Mouse (Mus musculus) T-helper 2 cell (primary cell): Measurements from ENCODE around the gene Gnmt.

Experiments
- in situ Hi-C: fragments of 300-600 bp; cut with MboI, MseI; formaldehyde crosslinking; loops from one replicate; pipeline ENCODE4 v1.15.1; 2025; ENCODE audit warnings: high pct_unique_total_duplicates

Gnmt gene

GRCm38 (mm10) chr17:46742986-46743385, 14.0 kb upstream of the Gnmt start:
- in situ Hi-C loops = no loop called here

- in situ Hi-C loops = no loop called here
These were observed 12.3 kb upstream of the Gnmt start for GRCm38 (mm10) chr17:46741305-46741704.

GRCm38 (mm10) chr17:46736160-46736559, 7.2 kb upstream of the Gnmt start:
- in situ Hi-C loops = no loop called here

- in situ Hi-C loops = no loop called here
These were observed 6.3 kb upstream of the Gnmt start for GRCm38 (mm10) chr17:46735287-46735686.

- in situ Hi-C loops = no loop called here
These were observed 5.1 kb upstream of the Gnmt start for GRCm38 (mm10) chr17:46734055-46734454.

- in situ Hi-C loops = no loop called here
These were observed 472 bp downstream of the Gnmt start for GRCm38 (mm10) chr17:46728496-46728895.

- in situ Hi-C loops = no loop called here
These were observed 947 bp downstream of the Gnmt start for GRCm38 (mm10) chr17:46728021-46728420.

- in situ Hi-C loops = no loop called here
These were observed 1.7 kb downstream of the Gnmt start for GRCm38 (mm10) chr17:46727271-46727670.

- in situ Hi-C loops = no loop called here
These were observed 3.0 kb downstream of the Gnmt start for GRCm38 (mm10) chr17:46725731-46726645.

GRCm38 (mm10) chr17:46725273-46725672, 3.7 kb downstream of the Gnmt start:
- in situ Hi-C loops = no loop called here

GRCm38 (mm10) chr17:46724477-46725084, 4.4 kb downstream of the Gnmt start:
- in situ Hi-C loops = no loop called here

GRCm38 (mm10) chr17:46721077-46721476, 7.9 kb downstream of the Gnmt start:
- in situ Hi-C loops = no loop called here

GRCm38 (mm10) chr17:46714756-46715481, 14.0 kb downstream of the Gnmt start:
- in situ Hi-C loops = loop anchor here (10.0 kb wide), 1 partner anchor 70 kb away; the partner anchor contains the start of genes Klc4 and Mrpl2

GRCm38 (mm10) chr17:46713849-46714248, 15.1 kb downstream of the Gnmt start:
- in situ Hi-C loops = loop anchor here (10.0 kb wide), 1 partner anchor 69 kb away; the partner anchor contains the start of genes Klc4 and Mrpl2

GRCm38 (mm10) chr17:46712442-46712841, 16.5 kb downstream of the Gnmt start:
- in situ Hi-C loops = loop anchor here (10.0 kb wide), 1 partner anchor 68 kb away; the partner anchor contains the start of genes Klc4 and Mrpl2

- in situ Hi-C loops = loop anchor here (10.0 kb wide), 1 partner anchor 67 kb away; the partner anchor contains the start of genes Klc4 and Mrpl2
These were observed 17.2 kb downstream of the Gnmt start for GRCm38 (mm10) chr17:46711612-46712271.

GRCm38 (mm10) chr17:46710959-46711597, 17.9 kb downstream of the Gnmt start, which contains the start of gene Pex6:
TSS of gene Pex6 (plus strand) at chr17:46711463.
- in situ Hi-C loops = loop anchor here (10.0 kb wide), 1 partner anchor 66 kb away; the partner anchor contains the start of genes Klc4 and Mrpl2

- in situ Hi-C loops = no loop called here
These were observed 22.4 kb downstream of the Gnmt start for GRCm38 (mm10) chr17:46706375-46707089.

- in situ Hi-C loops = no loop called here
These were observed 23.8 kb downstream of the Gnmt start, which contains the start of gene Ppp2r5d for GRCm38 (mm10) chr17:46704887-46705835. TSS of gene Ppp2r5d (minus strand) at chr17:46705111.
